Mouse (Mus musculus): ENCODE results near the gene Flot1.

Flot1 gene

GRCm38 (mm10) chr17:35869346-35870067, 46.5 kb downstream of the Flot1 start:
- peak; percentile 57 for DNase-seq

- peak; percentile 62 for DNase-seq
Measured at GRCm38 (mm10) chr17:35870151-35870883, 47.3 kb downstream of the Flot1 start.

GRCm38 (mm10) chr17:35870884-35871696, 48.1 kb downstream of the Flot1 start:
- DNase-seq, result peak; percentile 45

- DNase-seq, result peak; percentile 90
Measured at GRCm38 (mm10) chr17:35873774-35874519, 50.9 kb downstream of the Flot1 start.

- DNase-seq, result no peak
Measured at GRCm38 (mm10) chr17:35874721-35875120, 51.7 kb downstream of the Flot1 start.

- peak; percentile 95 for DNase-seq
Measured at GRCm38 (mm10) chr17:35879245-35880057, 56.4 kb downstream of the Flot1 start, which contains the start of gene Dhx16. Gene Dhx16, plus strand, starts transcription at chr17:35879819.
